Mouse (Mus musculus): ENCODE results near the gene Card10. TPM values are rescaled to one million over a fixed set of nuclear protein-coding genes. Genes with fewer than 3 reads are reported as not detected.

The Card10 gene
- polyA plus RNA-seq, 1 experiment = not detected

DNA sequence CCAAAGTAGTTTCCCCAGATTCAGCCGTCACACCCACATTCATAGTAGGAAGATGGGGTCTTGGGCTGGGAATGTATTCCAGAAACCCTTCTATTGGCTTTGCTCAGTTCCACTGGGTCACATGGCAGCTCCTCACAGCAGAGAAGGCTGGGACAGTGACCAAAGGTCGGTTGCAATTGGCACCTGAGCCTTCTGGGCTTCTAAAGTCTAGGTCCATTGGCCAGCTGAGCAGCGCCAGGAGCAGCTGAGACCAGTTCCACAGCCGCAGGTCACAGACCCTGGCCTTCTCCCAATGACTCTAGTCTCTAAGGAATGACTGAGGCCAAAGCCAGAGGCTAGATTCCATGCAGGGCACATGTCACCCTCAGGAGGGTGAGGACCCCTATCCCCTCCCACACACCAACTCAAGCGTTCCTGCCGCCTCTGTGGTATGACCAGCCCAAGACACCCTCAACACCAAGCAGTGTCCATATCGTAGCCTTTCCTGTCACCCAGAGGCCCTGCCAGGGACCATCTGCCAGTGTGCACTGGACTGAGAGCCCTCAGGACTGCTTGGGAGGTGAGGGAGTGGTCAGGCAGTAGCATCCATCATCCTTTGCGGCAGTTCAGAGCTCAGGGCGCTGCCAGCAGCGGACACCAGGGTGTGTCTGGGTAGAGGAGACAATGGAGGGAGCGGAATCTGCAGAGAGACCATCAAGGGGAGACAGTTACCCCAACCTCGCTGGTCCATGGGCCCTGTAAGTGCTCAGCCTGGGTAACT, 46.7 kb downstream of the Card10 start:
- H3K4me3 ChIP-seq (ENCODE audit: insufficient read depth, low read depth, low read length) = no peak overlapping the region
- H3K4me1 ChIP-seq (ENCODE audit: control insufficient read depth, insufficient read depth, low read length) = peaks cover 21% of the 10 kb centered on the region
- H3K27ac ChIP-seq (ENCODE audit: insufficient read depth, low read depth, low read length) = no peak overlapping the region
- 94% methylated on average over 12 of the region's 12 CpGs for WGBS
- TF ChIP-seq CTCF (IDR thresholded peaks at IDR 0.05; ENCODE audit: insufficient read depth, low read depth, low read length) (no peak), POLR2A (IDR thresholded peaks at IDR 0.05; ENCODE audit: insufficient read depth, low read depth, low read length) (no peak)

DNA sequence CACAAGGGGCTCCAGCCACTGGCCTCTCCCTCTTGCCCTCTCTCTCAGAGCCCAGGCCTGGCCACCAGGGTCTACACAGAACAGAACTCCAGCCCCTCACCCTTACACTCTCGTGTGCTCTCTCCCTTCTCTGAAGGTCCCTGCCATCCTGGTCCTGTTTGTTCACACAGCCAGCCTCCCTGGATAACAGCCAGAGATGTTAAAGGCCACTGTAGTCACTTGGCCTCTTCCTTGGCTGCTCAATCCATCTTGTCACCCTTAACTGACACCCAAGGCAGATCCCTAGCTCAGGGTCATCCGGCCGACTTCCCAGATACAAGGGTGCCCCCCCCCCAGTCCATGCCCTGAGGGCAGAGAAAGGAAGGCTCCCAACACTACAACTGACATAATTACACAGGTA, 47.6 kb downstream of the Card10 start:
- WGBS = 85% methylated on average over 3 of the region's 3 CpGs
- no peak overlapping the region for H3K4me3 ChIP-seq (ENCODE audit: insufficient read depth, low read depth, low read length)
- peaks cover 30% of the 10 kb centered on the region for H3K4me1 ChIP-seq (ENCODE audit: control insufficient read depth, insufficient read depth, low read length)
- no peak overlapping the region for H3K27ac ChIP-seq (ENCODE audit: insufficient read depth, low read depth, low read length)
- TF ChIP-seq CTCF (IDR thresholded peaks at IDR 0.05; ENCODE audit: insufficient read depth, low read depth, low read length) = no peak
- TF ChIP-seq POLR2A (IDR thresholded peaks at IDR 0.05; ENCODE audit: insufficient read depth, low read depth, low read length) = no peak

DNA sequence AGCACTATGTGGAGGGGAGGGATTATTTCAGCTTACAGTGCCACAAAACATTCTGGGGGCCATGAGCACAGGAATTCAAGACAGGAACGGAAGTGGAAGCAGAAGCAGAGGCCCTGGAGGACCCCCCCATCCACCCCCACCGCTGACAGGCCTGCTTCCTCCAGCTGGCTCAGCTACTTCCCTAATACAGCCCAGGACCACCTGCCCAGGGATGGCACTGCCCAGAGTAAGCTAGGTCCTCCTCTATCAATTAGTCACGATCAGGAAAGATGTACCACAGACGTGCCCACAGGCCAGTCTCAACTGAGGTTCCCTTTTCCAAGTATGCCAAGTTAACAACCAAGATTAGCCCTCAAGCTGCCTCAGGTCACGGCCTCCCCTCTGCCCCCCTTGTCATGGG, 48.7 kb downstream of the Card10 start:
- WGBS = 86% methylated on average over 5 of the region's 5 CpGs
- H3K4me3 ChIP-seq (ENCODE audit: insufficient read depth, low read depth, low read length) = no peak overlapping the region
- no peak for TF ChIP-seq CTCF (IDR thresholded peaks at IDR 0.05; ENCODE audit: insufficient read depth, low read depth, low read length)
- TF ChIP-seq POLR2A (IDR thresholded peaks at IDR 0.05; ENCODE audit: insufficient read depth, low read depth, low read length) = no peak
- peaks cover 39% of the 10 kb centered on the region for H3K4me1 ChIP-seq (ENCODE audit: control insufficient read depth, insufficient read depth, low read length)
- no peak overlapping the region for H3K27ac ChIP-seq (ENCODE audit: insufficient read depth, low read depth, low read length)

DNA sequence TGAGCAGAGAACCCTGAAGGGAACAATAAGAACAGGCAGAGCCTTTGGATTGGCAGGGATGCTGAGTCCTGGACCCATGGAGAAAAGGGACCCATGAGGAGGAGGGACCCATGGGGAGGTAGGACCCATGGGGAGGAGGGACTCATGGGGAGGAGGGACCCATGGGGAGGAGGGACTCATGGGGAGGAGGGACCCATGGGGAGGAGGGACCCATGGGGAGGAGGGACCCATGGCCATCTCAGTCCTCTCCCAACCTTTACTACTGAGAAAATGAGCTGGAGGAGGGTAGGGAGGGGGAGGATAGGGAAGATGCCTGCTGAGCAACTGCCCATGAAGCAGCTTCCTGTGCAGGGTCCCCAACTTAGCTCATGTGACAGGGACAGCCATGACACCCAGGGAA, 49.9 kb downstream of the Card10 start:
- H3K4me1 ChIP-seq (ENCODE audit: control insufficient read depth, insufficient read depth, low read length) = peaks cover 41% of the 10 kb centered on the region
- H3K4me3 ChIP-seq (ENCODE audit: insufficient read depth, low read depth, low read length) = no peak overlapping the region
- H3K27ac ChIP-seq (ENCODE audit: insufficient read depth, low read depth, low read length) = no peak overlapping the region
- TF ChIP-seq POLR2A (IDR thresholded peaks at IDR 0.05; ENCODE audit: insufficient read depth, low read depth, low read length) (no peak), CTCF (IDR thresholded peaks at IDR 0.05; ENCODE audit: insufficient read depth, low read depth, low read length) (no peak)

DNA sequence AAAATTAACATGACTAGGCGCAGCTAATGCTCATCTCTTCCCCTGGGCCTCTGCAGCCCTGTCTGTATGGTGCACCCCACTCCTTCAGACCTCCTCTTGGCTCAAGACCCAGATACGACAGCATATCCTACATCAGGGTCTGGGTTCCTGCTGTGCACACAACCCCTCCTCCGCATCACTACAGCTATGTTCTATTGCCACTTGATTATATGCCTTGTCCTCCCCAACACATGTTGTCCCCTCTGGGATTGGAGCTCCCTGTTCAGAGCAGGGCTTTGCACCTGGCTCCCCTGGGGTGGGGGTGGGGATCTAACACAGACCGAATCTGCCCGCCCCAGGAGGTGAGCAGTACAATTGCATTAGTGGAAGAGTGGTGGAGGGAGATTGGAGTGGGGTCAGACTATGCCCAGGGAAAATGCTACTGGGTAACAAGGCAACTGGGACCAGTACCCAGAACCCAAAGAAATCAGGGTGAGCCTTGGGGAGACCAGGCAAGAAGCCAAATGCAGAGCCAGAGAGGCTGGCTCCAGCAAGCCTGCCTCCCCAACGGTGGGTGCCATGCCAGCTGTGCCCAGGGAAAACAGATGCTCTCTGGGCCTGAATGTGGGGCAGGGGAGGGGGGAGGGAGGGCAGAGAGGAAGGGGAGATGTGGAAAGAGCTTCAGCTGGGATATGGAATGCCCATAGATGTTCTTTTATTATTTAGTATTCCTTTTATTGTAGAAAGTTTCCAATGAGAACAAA, 52.1 kb downstream of the Card10 start:
- no peak for TF ChIP-seq CTCF (IDR thresholded peaks at IDR 0.05; ENCODE audit: insufficient read depth, low read depth, low read length)
- TF ChIP-seq POLR2A (IDR thresholded peaks at IDR 0.05; ENCODE audit: insufficient read depth, low read depth, low read length) = no peak
- H3K4me3 ChIP-seq (ENCODE audit: insufficient read depth, low read depth, low read length) = no peak overlapping the region
- peaks cover 41% of the 10 kb centered on the region for H3K4me1 ChIP-seq (ENCODE audit: control insufficient read depth, insufficient read depth, low read length)
- 26% methylated on average over 6 of the region's 6 CpGs for WGBS
- peak overlapping the region; percentile 65 for H3K27ac ChIP-seq (ENCODE audit: insufficient read depth, low read depth, low read length)

DNA sequence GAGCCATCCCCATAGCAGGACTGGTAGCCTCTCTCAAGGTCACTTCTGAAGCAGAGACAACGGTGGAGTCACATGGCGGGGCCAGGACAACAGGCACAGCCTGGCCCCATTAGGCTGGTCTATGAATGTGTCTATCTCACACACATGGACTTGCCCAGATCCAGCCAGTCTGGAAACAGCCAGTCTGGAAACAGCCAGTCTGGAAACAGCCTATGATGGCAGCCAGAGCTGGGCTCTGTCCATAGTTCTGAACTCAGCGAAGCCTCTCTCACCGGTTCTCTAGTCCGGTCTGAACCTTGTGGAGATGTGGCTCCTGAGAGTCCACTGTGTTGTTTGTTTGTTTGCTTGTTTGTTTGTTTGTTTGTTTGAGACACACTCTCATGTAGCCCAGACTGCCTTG, 53.0 kb downstream of the Card10 start:
- Histone ChIP-seq H3K4me1 (ENCODE audit: control insufficient read depth, insufficient read depth, low read length) (peaks cover 38% of the 10 kb centered on the region), H3K4me3 (ENCODE audit: insufficient read depth, low read depth, low read length) (no peak overlapping the region), H3K27ac (ENCODE audit: insufficient read depth, low read depth, low read length) (peak overlapping the region; percentile 22; the same call in 1 of the 2 replicates)
- 69% methylated on average over 5 of the region's 5 CpGs for WGBS
- no peak for TF ChIP-seq POLR2A (IDR thresholded peaks at IDR 0.05; ENCODE audit: insufficient read depth, low read depth, low read length)
- no peak for TF ChIP-seq CTCF (IDR thresholded peaks at IDR 0.05; ENCODE audit: insufficient read depth, low read depth, low read length)

DNA sequence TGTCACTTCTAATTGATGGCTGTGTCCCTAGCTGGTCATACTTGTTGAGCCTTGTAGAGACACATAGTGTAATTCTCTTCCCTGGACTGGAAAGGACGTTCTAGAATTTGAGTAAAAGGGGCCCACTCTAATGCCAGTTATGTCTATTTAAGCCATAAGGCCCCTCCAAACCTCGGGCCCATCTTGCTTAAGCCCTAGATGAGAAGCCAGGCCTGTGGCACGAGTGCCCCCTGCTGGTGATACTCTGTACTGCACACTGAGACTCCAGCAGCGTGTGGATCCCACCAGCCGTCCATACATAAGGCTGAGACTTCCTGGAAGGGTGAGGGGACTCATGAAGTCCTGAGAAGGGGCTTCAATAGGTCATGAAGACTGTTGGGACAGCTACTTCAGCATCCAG, 58.6 kb downstream of the Card10 start:
- Histone ChIP-seq H3K27ac (ENCODE audit: insufficient read depth, low read depth, low read length) (no peak overlapping the region), H3K4me3 (ENCODE audit: insufficient read depth, low read depth, low read length) (no peak overlapping the region), H3K4me1 (ENCODE audit: control insufficient read depth, insufficient read depth, low read length) (peaks cover 14% of the 10 kb centered on the region; the same call in 1 of the 2 replicates)
- TF ChIP-seq CTCF (IDR thresholded peaks at IDR 0.05; ENCODE audit: insufficient read depth, low read depth, low read length) (peak; percentile 94), POLR2A (IDR thresholded peaks at IDR 0.05; ENCODE audit: insufficient read depth, low read depth, low read length) (no peak)
- WGBS = 8% methylated on average over 5 of the region's 5 CpGs

DNA sequence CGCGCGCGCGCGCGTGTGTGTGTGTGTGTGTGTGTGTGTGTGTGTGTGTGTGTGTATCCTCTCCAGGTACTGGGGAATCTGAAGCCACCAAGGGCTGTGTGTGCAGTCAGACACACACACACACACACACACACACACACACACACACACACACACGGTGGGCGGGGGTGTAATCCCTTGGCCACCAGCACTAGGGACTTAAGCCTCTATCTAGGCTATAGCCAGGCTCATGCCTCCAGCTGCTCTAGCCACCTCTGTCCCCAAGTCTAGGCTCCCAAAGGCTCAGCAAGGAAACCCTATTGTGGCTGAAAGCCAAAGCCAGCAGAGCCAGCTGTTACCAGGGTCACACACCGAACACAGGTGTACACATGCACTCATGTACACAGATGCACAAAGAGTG, 60.0 kb downstream of the Card10 start:
- Histone ChIP-seq H3K4me3 (ENCODE audit: insufficient read depth, low read depth, low read length) (no peak overlapping the region), H3K27ac (ENCODE audit: insufficient read depth, low read depth, low read length) (no peak overlapping the region), H3K4me1 (ENCODE audit: control insufficient read depth, insufficient read depth, low read length) (peaks cover 11% of the 10 kb centered on the region; the same call in 1 of the 2 replicates)
- no peak for TF ChIP-seq POLR2A (IDR thresholded peaks at IDR 0.05; ENCODE audit: insufficient read depth, low read depth, low read length)
- no peak for TF ChIP-seq CTCF (IDR thresholded peaks at IDR 0.05; ENCODE audit: insufficient read depth, low read depth, low read length)
- 80% methylated on average over 10 of the region's 10 CpGs for WGBS

DNA sequence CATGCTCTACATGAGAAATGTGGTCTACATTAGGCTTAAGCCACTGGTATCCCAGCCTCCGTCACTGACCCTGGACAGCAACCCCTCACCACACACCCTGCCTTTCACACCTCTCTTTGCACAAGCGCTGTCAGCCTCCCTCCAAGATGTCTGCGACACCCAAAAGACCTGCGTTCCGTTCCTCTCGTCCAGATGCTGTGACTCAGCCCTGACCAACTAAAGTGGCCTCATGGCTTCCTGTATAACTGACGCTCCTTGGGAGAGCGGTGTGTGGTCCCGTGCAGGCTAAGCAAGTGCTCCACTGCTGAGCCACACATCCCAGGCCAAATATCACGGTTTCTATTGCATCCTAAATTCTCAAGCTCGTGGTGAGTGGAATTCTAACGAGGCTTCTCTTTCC, 62.2 kb downstream of the Card10 start:
- 79% methylated on average over 12 of the region's 12 CpGs for WGBS
- TF ChIP-seq POLR2A (IDR thresholded peaks at IDR 0.05; ENCODE audit: insufficient read depth, low read depth, low read length) (no peak), CTCF (IDR thresholded peaks at IDR 0.05; ENCODE audit: insufficient read depth, low read depth, low read length) (no peak)
- no peak overlapping the region for H3K4me3 ChIP-seq (ENCODE audit: insufficient read depth, low read depth, low read length)
- no peak overlapping the region for H3K27ac ChIP-seq (ENCODE audit: insufficient read depth, low read depth, low read length)
- peaks cover 26% of the 10 kb centered on the region for H3K4me1 ChIP-seq (ENCODE audit: control insufficient read depth, insufficient read depth, low read length)
